8 mouse cellular contexts compared by ENCODE assay signal in genomic region chr2:69722650-69723518, GRCm38 (mm10). TPM values are rescaled to one million over a fixed set of nuclear protein-coding genes. Genes with fewer than 3 reads are reported as not detected.
DNase-seq lines count a peak whose midpoint lies in the region; ATAC-seq and TF ChIP-seq lines count a peak whose summit lies in the region.

No protein-coding gene starts in this region.

- H3K4me3 ChIP-seq in gastrocnemius, adult 2 months = peak overlapping the region; percentile 85
- peak overlapping the region; percentile 95 for H3K4me3 ChIP-seq in hindbrain, postnatal 0 days (ENCODE audit: low read length)
- peak overlapping the region; percentile 94 for H3K4me3 ChIP-seq in left cerebral cortex, adult 2 months

- DNase-seq in WW6 (ENCODE audit: low read depth, low spot score) = peak; percentile 80
- peak; percentile 79 to 93 for DNase-seq in cerebellum, postnatal 4 days (ENCODE audit: low spot score in 2 of 2)
- peak; percentile 96 for DNase-seq in gastrocnemius, adult 2 months
- peak; percentile 98 for DNase-seq in hindbrain, postnatal 0 days (ENCODE audit: low spot score)
- DNase-seq in left cerebral cortex, adult 2 months (ENCODE audit: extremely low spot score in 1 of 2, low spot score in 2 of 2) = peak; percentile 94 to 96
- DNase-seq in right cerebral cortex, adult 2 months (ENCODE audit: low spot score in 2 of 2) = peak; percentile 96
- DNase-seq in urinary bladder, postnatal 14 days (ENCODE audit: low spot score) = peak; percentile 93

- no peaks in the 10 kb centered on the region for H3K27me3 ChIP-seq in hindbrain, postnatal 0 days (ENCODE audit: insufficient read depth, low read length)

- TF ChIP-seq CTCF in gastrocnemius, adult 2 months (IDR thresholded peaks at IDR 0.05) = no peak
- no peak for TF ChIP-seq CTCF in hindbrain, postnatal 0 days (IDR thresholded peaks at IDR 0.05; ENCODE audit: low read depth)
- TF ChIP-seq CTCF in left cerebral cortex, adult 2 months (IDR thresholded peaks at IDR 0.05) = no peak

- under 1% methylated on average over 71 of the region's 91 CpGs for WGBS in hindbrain, postnatal 0 days

- H3K4me1 ChIP-seq in hindbrain, postnatal 0 days (ENCODE audit: insufficient read depth, low read length) = peaks cover 5% of the 10 kb centered on the region

- peak overlapping the region; percentile 94 for H3K27ac ChIP-seq in gastrocnemius, adult 2 months
- peak overlapping the region; percentile 86 for H3K27ac ChIP-seq in hindbrain, postnatal 0 days
- H3K27ac ChIP-seq in left cerebral cortex, adult 2 months = peak overlapping the region; percentile 98

- intact Hi-C loops in gastrocnemius, adult 2 months (cut with DNase I) = loop anchor here (1.0 to 10.0 kb wide), 3 partner anchors 10 to 172 kb away; partner anchors contain the start of genes Ccdc173, Fastkd1, Phospho2 and Ubr3
- intact Hi-C loops in left cerebral cortex, adult 2 months (cut with DNase I) = loop anchor here (5.0 kb wide), 2 partner anchors 64 to 139 kb away; partner anchors contain the start of genes Ccdc173, Phospho2 and Ssb

- no peaks in the 10 kb centered on the region for H3K9me3 ChIP-seq in hindbrain, postnatal 0 days (ENCODE audit: low read length)

- peak overlapping the region; percentile 74 for H3K4me2 ChIP-seq in hindbrain, postnatal 0 days (ENCODE audit: low read depth, low read length)

- ATAC-seq in hindbrain, postnatal 0 days = peak; percentile 98
- peak; percentile 87 for ATAC-seq in megakaryocyte, adult 5-6 weeks (ENCODE audit: poor library complexity, severe bottlenecking)

- peak overlapping the region; percentile 70 for H3K9ac ChIP-seq in hindbrain, postnatal 0 days (replicated peaks; ENCODE audit: low read length)

- no peaks in the 10 kb centered on the region for H3K36me3 ChIP-seq in hindbrain, postnatal 0 days (ENCODE audit: insufficient read depth, low read length)

RNA-seq across cellular contexts. Expression of gene Ppig, which starts 0.5 kb away (rescaled TPM):
- 10 to 100 TPM; 31.8 to 35.3 TPM for total RNA-seq in gastrocnemius, adult 2 months (2021)
- total RNA-seq in hindbrain, postnatal 0 days (2014; rRNA removed) = 9.9 and 11.3 TPM in 2 replicates
- 125 and 139 TPM in 2 replicates for polyA plus RNA-seq in hindbrain, postnatal 0 days (2015; fragmentation: Nextera tagmentation; extraction: Ambion mirVana)
- total RNA-seq in left cerebral cortex, adult 2 months (2021) = 10 to 100 TPM; 65.4 to 79.5 TPM
- 83.7 and 91.7 TPM in 2 replicates for total RNA-seq in megakaryocyte, adult 5-6 weeks (2015)
- 54.9 and 62.2 TPM in 2 replicates for total RNA-seq in megakaryocyte, adult 5-6 weeks (2017)

RNA-seq across cellular contexts. Expression of gene Fastkd1, which starts 9.6 kb away (rescaled TPM):
- total RNA-seq in gastrocnemius, adult 2 months (2021) = 10 to 100 TPM; 15.2 to 20.3 TPM
- total RNA-seq in hindbrain, postnatal 0 days (2014; rRNA removed) = 17.1 and 18.1 TPM in 2 replicates
- polyA plus RNA-seq in hindbrain, postnatal 0 days (2015; fragmentation: Nextera tagmentation; extraction: Ambion mirVana) = 10.8 and 12.3 TPM in 2 replicates
- 10 to 100 TPM; 15.5 to 16.3 TPM for total RNA-seq in left cerebral cortex, adult 2 months (2021)
- total RNA-seq in megakaryocyte, adult 5-6 weeks (2015) = 4.2 and 4.6 TPM in 2 replicates
- 4.4 and 4.6 TPM in 2 replicates for total RNA-seq in megakaryocyte, adult 5-6 weeks (2017)

RNA-seq across cellular contexts. Expression of gene Klhl41, which starts 53.0 kb away (rescaled TPM):
- 100 to 1,000 TPM; 511 to 652 TPM for total RNA-seq in gastrocnemius, adult 2 months (2021)
- total RNA-seq in hindbrain, postnatal 0 days (2014; rRNA removed) = 1.3 TPM in 1 of 2 replicates, not detected in the other
- 0.05 and 0.09 TPM in 2 replicates for polyA plus RNA-seq in hindbrain, postnatal 0 days (2015; fragmentation: Nextera tagmentation; extraction: Ambion mirVana)
- under 1 TPM; 0.75 to 0.84 TPM for total RNA-seq in left cerebral cortex, adult 2 months (2021)
- total RNA-seq in megakaryocyte, adult 5-6 weeks (2015) = not detected in 2 replicates
- total RNA-seq in megakaryocyte, adult 5-6 weeks (2017) = 0.33 TPM in 1 of 2 replicates, not detected in the other

Comparison
In these comparisons a context has a peak if more than half of its experiments do, and no peak if none do; other contexts are left out.
1. Peak in every context shown above with its lines: DNase-seq, ATAC-seq, H3K4me3 ChIP-seq and H3K27ac ChIP-seq.
2. RNA of gene Klhl41, which starts 53.0 kb away (total RNA-seq): 511 to 652 TPM in gastrocnemius, adult 2 months; 0.75 to 0.84 TPM in left cerebral cortex, adult 2 months, 0.33 TPM in megakaryocyte, adult 5-6 weeks and 1.3 TPM in hindbrain, postnatal 0 days; every median in the first group is over 100 times any median in the second.